Comparison of ENCODE assay signal across 8 mouse cellular contexts in genomic region chr7:138907043-138907442, GRCm38 (mm10). TPM values are rescaled to one million over a fixed set of nuclear protein-coding genes. Genes with fewer than 3 reads are reported as not detected.
DNase-seq lines count a peak whose midpoint lies in the region; ATAC-seq and TF ChIP-seq lines count a peak whose summit lies in the region.

No protein-coding gene starts in this region.

- no peak overlapping the region for H3K27ac ChIP-seq in forebrain, postnatal 0 days (ENCODE audit: low read depth, low read length)
- 0 out of 2 replicates have a peak overlapping the region, but pooled peaks have one; percentile 18 for H3K27ac ChIP-seq in hindbrain, embryonic 13.5 days
- H3K27ac ChIP-seq in limb, embryonic 14.5 days (replicated peaks; ENCODE audit: low read depth, low read length) = no peak overlapping the region; the same call in 1 of the 2 replicates
- no peak overlapping the region for H3K27ac ChIP-seq in midbrain, embryonic 14.5 days (replicated peaks; ENCODE audit: low read depth, low read length)

- no peaks in the 10 kb centered on the region for H3K9me3 ChIP-seq in forebrain, postnatal 0 days (ENCODE audit: low read length)
- no peaks in the 10 kb centered on the region for H3K9me3 ChIP-seq in hindbrain, embryonic 13.5 days
- no peaks in the 10 kb centered on the region for H3K9me3 ChIP-seq in limb, embryonic 14.5 days (ENCODE audit: control insufficient read depth, low read length)
- H3K9me3 ChIP-seq in midbrain, embryonic 14.5 days (ENCODE audit: control insufficient read depth, low read length) = no peaks in the 10 kb centered on the region

- peaks cover 16% of the 10 kb centered on the region for H3K4me1 ChIP-seq in forebrain, postnatal 0 days (ENCODE audit: insufficient read depth)
- H3K4me1 ChIP-seq in hindbrain, embryonic 13.5 days (replicated peaks) = peaks cover 37% of the 10 kb centered on the region
- H3K4me1 ChIP-seq in limb, embryonic 14.5 days (ENCODE audit: control insufficient read depth, insufficient read depth, low read length) = peaks cover 31% of the 10 kb centered on the region
- H3K4me1 ChIP-seq in midbrain, embryonic 14.5 days (ENCODE audit: control insufficient read depth, insufficient read depth, low read length) = peaks cover 19% of the 10 kb centered on the region

- no peak for TF ChIP-seq CTCF in forebrain, postnatal 0 days (IDR thresholded peaks at IDR 0.05; ENCODE audit: low read depth)

- no peak overlapping the region for H3K4me3 ChIP-seq in forebrain, postnatal 0 days (ENCODE audit: low read depth, low read length)
- H3K4me3 ChIP-seq in hindbrain, embryonic 13.5 days = peak overlapping the region; percentile 18
- H3K4me3 ChIP-seq in limb, embryonic 14.5 days (replicated peaks; ENCODE audit: low read length) = peak overlapping the region; percentile 81
- H3K4me3 ChIP-seq in midbrain, embryonic 14.5 days (replicated peaks; ENCODE audit: low read depth, low read length) = peak overlapping the region; percentile 14

- DNase-seq in layer of hippocampus, adult 8-10 months (ENCODE audit: low spot score in 2 of 2) = peak; percentile 26 to 35
- DNase-seq in layer of hippocampus, adult 9-10 months (ENCODE audit: low spot score) = no peak
- peak; percentile 48 to 62 for DNase-seq in cerebellum, adult 18-20 months
- peak; percentile 21 for DNase-seq in forebrain, postnatal 0 days
- DNase-seq in limb, embryonic 14.5 days (ENCODE audit: low spot score) = peak; percentile 64
- peak; percentile 49 for DNase-seq in midbrain, embryonic 14.5 days
- no peak for DNase-seq in spleen, postnatal 10 days (ENCODE audit: low spot score in 2 of 2)

- TF ChIP-seq POLR2A in limb, embryonic 14.5 days (IDR thresholded peaks at IDR 0.05; ENCODE audit: borderline replicate concordance, extremely low read depth, insufficient read depth, insufficient read length) = no peak

- H3K9ac ChIP-seq in forebrain, postnatal 0 days = no peak overlapping the region
- H3K9ac ChIP-seq in hindbrain, embryonic 13.5 days = peak overlapping the region; percentile 19; the same call in 1 of the 2 replicates
- H3K9ac ChIP-seq in limb, embryonic 14.5 days (ENCODE audit: low read depth, low read length, severe bottlenecking) = peak overlapping the region; percentile 31; the same call in 1 of the 2 replicates
- H3K9ac ChIP-seq in midbrain, embryonic 14.5 days (replicated peaks; ENCODE audit: low read length) = peak overlapping the region; percentile 16; the same call in 1 of the 2 replicates

- no peaks in the 10 kb centered on the region for H3K27me3 ChIP-seq in forebrain, postnatal 0 days (ENCODE audit: insufficient read depth, low read length)
- peaks cover 20% of the 10 kb centered on the region for H3K27me3 ChIP-seq in hindbrain, embryonic 13.5 days
- no peaks in the 10 kb centered on the region for H3K27me3 ChIP-seq in limb, embryonic 14.5 days (ENCODE audit: control insufficient read depth, insufficient read depth, low read length)
- peaks cover 5% of the 10 kb centered on the region; the same call in 1 of the 2 replicates for H3K27me3 ChIP-seq in midbrain, embryonic 14.5 days (ENCODE audit: control insufficient read depth, insufficient read depth, low read length)

- peak overlapping the region; percentile 28 for H3K4me2 ChIP-seq in forebrain, postnatal 0 days (ENCODE audit: low read depth)
- H3K4me2 ChIP-seq in hindbrain, embryonic 13.5 days = peak overlapping the region; percentile 80
- peak overlapping the region; percentile 75 for H3K4me2 ChIP-seq in limb, embryonic 14.5 days (replicated peaks; ENCODE audit: low read depth, low read length, severe bottlenecking)
- H3K4me2 ChIP-seq in midbrain, embryonic 14.5 days (ENCODE audit: low read length) = peak overlapping the region; percentile 82

- H3K36me3 ChIP-seq in forebrain, postnatal 0 days (ENCODE audit: insufficient read depth) = no peaks in the 10 kb centered on the region
- H3K36me3 ChIP-seq in hindbrain, embryonic 13.5 days = no peaks in the 10 kb centered on the region
- no peaks in the 10 kb centered on the region for H3K36me3 ChIP-seq in limb, embryonic 14.5 days (ENCODE audit: control insufficient read depth, insufficient read depth, low read length)
- no peaks in the 10 kb centered on the region for H3K36me3 ChIP-seq in midbrain, embryonic 14.5 days (ENCODE audit: control insufficient read depth, insufficient read depth, low read length)

- WGBS in forebrain, postnatal 0 days = 12% methylated on average over 7 of the region's 7 CpGs
- WGBS in hindbrain, embryonic 13.5 days = 9% methylated on average over 7 of the region's 7 CpGs
- WGBS in limb, embryonic 14.5 days = 4% methylated on average over 7 of the region's 7 CpGs
- 5% methylated on average over 7 of the region's 7 CpGs for WGBS in midbrain, embryonic 14.5 days

- no peak; the same call in 1 of the 2 replicates for ATAC-seq in forebrain, postnatal 0 days
- no peak for ATAC-seq in hindbrain, embryonic 13.5 days (ENCODE audit: low FRiP score)
- peak; percentile 42; the same call in 1 of the 2 replicates for ATAC-seq in limb, embryonic 14.5 days (ENCODE audit: low FRiP score, low read depth)
- ATAC-seq in midbrain, embryonic 14.5 days (ENCODE audit: low FRiP score, low TSS enrichment) = no peak

RNA-seq across cellular contexts. Expression of gene Bnip3, which starts 2.3 kb away (rescaled TPM):
- 100 to 1,000 TPM; 112 to 124 (median 117) TPM for total RNA-seq in layer of hippocampus, adult 8-10 months (2022)
- 145 TPM in 2 replicates for total RNA-seq in forebrain, postnatal 0 days (2014; rRNA removed)
- 98.8 and 108 TPM in 2 replicates for polyA plus RNA-seq in forebrain, postnatal 0 days (2015; fragmentation: Nextera tagmentation; extraction: Ambion mirVana)
- 89.9 and 92.0 TPM in 2 replicates for polyA plus RNA-seq in hindbrain, embryonic 13.5 days (2015; fragmentation: Nextera tagmentation; extraction: Ambion mirVana)
- 51.5 and 64.5 TPM in 2 replicates for polyA plus RNA-seq in limb, embryonic 14.5 days (2012; rRNA removed)
- 92.1 and 96.0 TPM in 2 replicates for polyA plus RNA-seq in limb, embryonic 14.5 days (2014; fragmentation: Nextera tagmentation; extraction: Ambion mirVana)
- 92.6 and 93.8 TPM in 2 replicates for polyA plus RNA-seq in midbrain, embryonic 14.5 days (2014; fragmentation: Nextera tagmentation; extraction: Ambion mirVana)

RNA-seq across cellular contexts. Expression of gene Jakmip3, which starts 33.5 kb away (rescaled TPM):
- total RNA-seq in layer of hippocampus, adult 8-10 months (2022) = 10 to 100 TPM; 51.6 to 59.5 (median 52.6) TPM
- total RNA-seq in forebrain, postnatal 0 days (2014; rRNA removed) = 13.9 and 15.8 TPM in 2 replicates
- 3.1 and 5.7 TPM in 2 replicates for polyA plus RNA-seq in forebrain, postnatal 0 days (2015; fragmentation: Nextera tagmentation; extraction: Ambion mirVana)
- 4.3 and 5.1 TPM in 2 replicates for polyA plus RNA-seq in hindbrain, embryonic 13.5 days (2015; fragmentation: Nextera tagmentation; extraction: Ambion mirVana)
- 1.4 TPM in 2 replicates for polyA plus RNA-seq in limb, embryonic 14.5 days (2012; rRNA removed)
- 0.37 and 0.48 TPM in 2 replicates for polyA plus RNA-seq in limb, embryonic 14.5 days (2014; fragmentation: Nextera tagmentation; extraction: Ambion mirVana)
- polyA plus RNA-seq in midbrain, embryonic 14.5 days (2014; fragmentation: Nextera tagmentation; extraction: Ambion mirVana) = 5.4 and 6.1 TPM in 2 replicates

Comparison
In these comparisons a context has a peak if more than half of its experiments do, and no peak if none do; other contexts are left out.
1. DNase-seq: peak in layer of hippocampus, adult 8-10 months (2 of 2), cerebellum, adult 18-20 months (2 of 2), forebrain, postnatal 0 days (single experiment), limb, embryonic 14.5 days (single experiment) and midbrain, embryonic 14.5 days (single experiment); none in layer of hippocampus, adult 9-10 months (single experiment) and spleen, postnatal 10 days (0 of 2).
2. H3K4me2 ChIP-seq: peak in every context shown above with its lines; median percentile 82 in midbrain, embryonic 14.5 days; 80 in hindbrain, embryonic 13.5 days; 75 in limb, embryonic 14.5 days; 28 in forebrain, postnatal 0 days.